8 mouse cellular contexts compared by ENCODE assay signal in genomic region chr16:17727179-17727861, GRCm38 (mm10). TPM values are rescaled to one million over a fixed set of nuclear protein-coding genes. Genes with fewer than 3 reads are reported as not detected.
DNase-seq lines count a peak whose midpoint lies in the region; ATAC-seq and TF ChIP-seq lines count a peak whose summit lies in the region.

No protein-coding gene starts in this region.

- no peaks in the 10 kb centered on the region for H3K27me3 ChIP-seq in cerebellum, adult 2 months (ENCODE audit: control insufficient read depth, insufficient read depth, low read length)
- H3K27me3 ChIP-seq in heart, adult 2 months (ENCODE audit: control insufficient read depth, insufficient read depth, low read length): no peaks in the 10 kb centered on the region
- H3K27me3 ChIP-seq in stomach, postnatal 0 days (ENCODE audit: control insufficient read depth, insufficient read depth, low read length): no peaks in the 10 kb centered on the region

- H3K27ac ChIP-seq in cerebellum, adult 2 months (ENCODE audit: insufficient read depth, low read length): no peak overlapping the region
- no peak overlapping the region; the same call in 1 of the 2 replicates for H3K27ac ChIP-seq in heart, adult 2 months
- 0 out of 2 replicates have a peak overlapping the region, but pooled peaks have one; percentile 35 for H3K27ac ChIP-seq in stomach, postnatal 0 days (replicated peaks)

- peak in 1 of 2 experiments; percentile 22 for DNase-seq in cerebellum, adult 2 months
- no peak for DNase-seq in cerebellum, postnatal 4 days (ENCODE audit: low spot score in 2 of 2)
- peak; percentile 84 for DNase-seq in 416B (ENCODE audit: low read depth)
- DNase-seq in brain, embryonic 14.5 days (ENCODE audit: low read depth): peak; percentile 78
- peak; percentile 39 to 56 for DNase-seq in heart, adult 2 months
- DNase-seq in kidney, adult 8-10 months: peak; percentile 52 to 61
- peak; percentile 85 for DNase-seq in lung, postnatal 36 days
- DNase-seq in stomach, postnatal 0 days (ENCODE audit: low spot score): peak; percentile 64

- H3K4me1 ChIP-seq in cerebellum, adult 2 months (ENCODE audit: control insufficient read depth, insufficient read depth, low read length): no peaks in the 10 kb centered on the region
- H3K4me1 ChIP-seq in heart, adult 2 months (ENCODE audit: control insufficient read depth, insufficient read depth, low read length): peaks cover 1% of the 10 kb centered on the region
- H3K4me1 ChIP-seq in stomach, postnatal 0 days (replicated peaks; ENCODE audit: control insufficient read depth, insufficient read depth): no peaks in the 10 kb centered on the region

- TF ChIP-seq CTCF in cerebellum, adult 2 months (IDR thresholded peaks at IDR 0.05; ENCODE audit: borderline replicate concordance, insufficient read depth, low read depth, low read length): peak; percentile 27; the same call in 1 of the 2 replicates
- TF ChIP-seq CTCF in brain, embryonic 14.5 days (IDR thresholded peaks at IDR 0.05; ENCODE audit: borderline replicate concordance, extremely low read depth, insufficient read depth, insufficient read length): peak; percentile 40; the same call in 1 of the 2 replicates
- TF ChIP-seq CTCF in heart, adult 2 months (IDR thresholded peaks at IDR 0.05): peak; percentile 77
- TF ChIP-seq CTCF in stomach, postnatal 0 days (IDR thresholded peaks at IDR 0.05; ENCODE audit: low read depth): peak; percentile 82

- 19% methylated on average over 5 of the region's 5 CpGs for WGBS in cerebellum, adult 2 months
- WGBS in heart, adult 2 months: 13% methylated on average over 5 of the region's 5 CpGs
- 12% methylated on average over 5 of the region's 5 CpGs for WGBS in stomach, postnatal 0 days

- no peaks in the 10 kb centered on the region for H3K9me3 ChIP-seq in stomach, postnatal 0 days (ENCODE audit: control insufficient read depth, low read length)

- H3K79me2 ChIP-seq in heart, adult 2 months (replicated peaks; ENCODE audit: control insufficient read depth, insufficient read depth, low read length): no peaks in the 10 kb centered on the region

- TF ChIP-seq POLR2A in cerebellum, adult 2 months (IDR thresholded peaks at IDR 0.05; ENCODE audit: borderline replicate concordance, insufficient read depth, low read length): no peak
- TF ChIP-seq POLR2A in brain, embryonic 14.5 days (IDR thresholded peaks at IDR 0.05; ENCODE audit: borderline replicate concordance, extremely low read depth, insufficient read depth, insufficient read length, poor library complexity, severe bottlenecking): no peak
- peak; percentile 41; the same call in 1 of the 2 replicates for TF ChIP-seq POLR2A in heart, adult 2 months (IDR thresholded peaks at IDR 0.05; ENCODE audit: insufficient read depth, low read depth, low read length)

- H3K4me2 ChIP-seq in stomach, postnatal 0 days (replicated peaks; ENCODE audit: low read depth): peak overlapping the region; percentile 30

- peak; percentile 47; the same call in 1 of the 2 replicates for ATAC-seq in stomach, postnatal 0 days (ENCODE audit: low FRiP score, low TSS enrichment)

- intact Hi-C loops in heart, adult 2 months (cut with DNase I): loop anchor here (1.0 to 5.0 kb wide), 3 partner anchors 81 to 169 kb away; partner anchors contain the start of genes Ccdc74a and Smpd4

- H3K4me3 ChIP-seq in cerebellum, adult 2 months (replicated peaks; ENCODE audit: insufficient read depth, low read depth, low read length): no peak overlapping the region
- H3K4me3 ChIP-seq in heart, adult 2 months: no peak overlapping the region
- no peak overlapping the region for H3K4me3 ChIP-seq in stomach, postnatal 0 days (ENCODE audit: low read depth, low read length)

- peak overlapping the region; percentile 50; the same call in 1 of the 2 replicates for H3K9ac ChIP-seq in heart, adult 2 months (ENCODE audit: low read depth, low read length)
- H3K9ac ChIP-seq in stomach, postnatal 0 days (ENCODE audit: low read length): no peak overlapping the region

- no peaks in the 10 kb centered on the region for H3K36me3 ChIP-seq in heart, adult 2 months (ENCODE audit: control insufficient read depth, insufficient read depth, low read length)
- no peaks in the 10 kb centered on the region for H3K36me3 ChIP-seq in stomach, postnatal 0 days (ENCODE audit: control insufficient read depth, insufficient read depth, low read length)

- TF ChIP-seq EP300 in heart, adult 2 months (IDR thresholded peaks at IDR 0.05; ENCODE audit: insufficient read depth, low read depth, low read length): no peak
- no peak for TF ChIP-seq EP300 in stomach, postnatal 0 days (optimal IDR thresholded peaks at IDR 0.05)

RNA-seq across cellular contexts. Expression of gene Med15, which starts 5.4 kb away (rescaled TPM):
- 73.1 and 78.7 TPM in 2 replicates for polyA plus RNA-seq in cerebellum, adult 2 months (2012; rRNA removed)
- 65.0 and 87.3 TPM in 2 replicates for polyA plus RNA-seq in brain, embryonic 14.5 days (2012; rRNA removed)
- total RNA-seq in heart, adult 2 months (2021): 10 to 100 TPM; 21.5 to 24.9 TPM
- polyA plus RNA-seq in heart, adult 2 months (2012; rRNA removed): 37.3 and 44.3 TPM in 2 replicates
- 19.4 and 22.7 TPM in 2 replicates for polyA plus RNA-seq in stomach, postnatal 0 days (2015; fragmentation: Nextera tagmentation; extraction: Ambion mirVana)

RNA-seq across cellular contexts. Expression of gene Klhl22, which starts 32.1 kb away (rescaled TPM):
- 101 and 106 TPM in 2 replicates for polyA plus RNA-seq in cerebellum, adult 2 months (2012; rRNA removed)
- polyA plus RNA-seq in brain, embryonic 14.5 days (2012; rRNA removed): 109 and 116 TPM in 2 replicates
- total RNA-seq in heart, adult 2 months (2021): 10 to 100 TPM; 17.3 to 18.6 TPM
- 23.6 and 30.2 TPM in 2 replicates for polyA plus RNA-seq in heart, adult 2 months (2012; rRNA removed)
- 32.0 and 34.0 TPM in 2 replicates for polyA plus RNA-seq in stomach, postnatal 0 days (2015; fragmentation: Nextera tagmentation; extraction: Ambion mirVana)

Comparison
In these comparisons a context has a peak if more than half of its experiments do, and no peak if none do; other contexts are left out.
1. DNase-seq: peak in 416B (single experiment), brain, embryonic 14.5 days (single experiment), heart, adult 2 months (2 of 2), kidney, adult 8-10 months (2 of 2), lung, postnatal 36 days (single experiment) and stomach, postnatal 0 days (single experiment); none in cerebellum, postnatal 4 days (0 of 2).
2. CTCF ChIP-seq: peak in every context shown above with its lines; median percentile 82 in stomach, postnatal 0 days; 77 in heart, adult 2 months; 40 in brain, embryonic 14.5 days; 27 in cerebellum, adult 2 months.